Mouse (Mus musculus): Measurements from ENCODE around the gene Mettl7a1. TPM values are rescaled to one million over a fixed set of nuclear protein-coding genes. Genes with fewer than 3 reads are reported as not detected.
"Not testable (repeated sequence)": the region's sequence is repeated elsewhere in the genome, so short reads cannot be mapped to it uniquely, and the experiment has no call there.

The Mettl7a1 gene
- polyA plus RNA-seq, 1 experiment from 2014 or later: 3.8 TPM

DNA sequence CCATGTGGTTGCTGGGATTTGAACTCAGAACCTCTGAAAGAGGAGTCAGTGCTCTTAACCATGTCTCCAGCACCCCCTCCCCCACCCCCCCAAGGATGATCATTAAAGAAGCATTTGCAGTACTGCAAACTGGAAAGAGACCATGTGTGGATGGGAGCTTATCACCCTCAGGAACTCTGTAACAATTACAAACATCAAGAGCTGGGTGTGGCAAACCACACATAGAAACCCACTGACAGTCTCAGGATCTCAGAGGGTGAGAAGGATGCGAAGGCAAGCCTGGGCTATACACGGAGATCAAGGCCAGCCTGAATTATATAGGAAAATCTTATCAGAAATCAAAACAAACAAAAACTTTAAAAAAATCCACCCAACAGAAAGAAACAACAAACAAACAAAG, 2.3 kb downstream of the Mettl7a1 start:
- Histone ChIP-seq H3K27ac (replicated peaks) (no peak overlapping the region), H3K4me1 (peaks cover 18% of the 10 kb centered on the region), H3K4me2 (no peak overlapping the region), H3K27me3 (replicated peaks) (no peaks in the 10 kb centered on the region), H3K9ac (replicated peaks) (no peak overlapping the region), H3K36me3 (no peaks in the 10 kb centered on the region), H3K4me3 (replicated peaks) (no peak overlapping the region), H3K9me3 (replicated peaks) (no peaks in the 10 kb centered on the region)
- no peak for ATAC-seq (ENCODE audit: low FRiP score)
- WGBS: 90% methylated on average over 2 of the region's 2 CpGs

DNA sequence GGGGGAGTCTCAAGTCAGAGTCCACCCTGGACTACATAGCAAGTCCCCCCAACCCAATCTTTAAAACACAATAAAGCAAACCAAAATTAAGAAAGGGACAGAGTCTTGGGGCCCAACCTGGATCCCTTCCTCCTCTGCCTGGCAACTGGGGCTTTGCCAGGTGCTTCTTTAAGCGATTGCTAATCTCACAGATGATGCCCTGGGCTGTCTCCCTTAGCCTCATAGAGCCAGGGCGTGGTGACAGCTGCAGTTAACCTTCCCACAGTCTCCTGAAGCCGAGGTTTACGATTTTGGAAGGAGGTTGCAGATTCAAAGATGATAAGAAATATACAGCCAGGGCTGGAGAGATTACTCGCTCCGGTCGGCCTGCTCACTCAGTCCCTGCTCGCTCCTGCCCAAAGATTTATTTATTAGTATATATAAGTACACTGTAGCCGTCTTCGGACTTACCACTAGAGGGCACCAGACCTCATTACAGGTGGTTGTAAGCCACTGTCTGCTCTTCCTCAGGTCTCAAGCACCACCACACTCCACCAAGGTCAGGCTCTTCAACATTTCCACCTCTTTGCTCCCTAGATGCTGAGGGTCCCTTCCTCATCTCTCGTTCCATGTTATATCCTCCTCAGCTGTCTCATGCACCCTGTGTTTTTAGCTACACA, 3.6 kb downstream of the Mettl7a1 start:
- H3K4me3 ChIP-seq (replicated peaks); ATAC-seq (ENCODE audit: low FRiP score); H3K9me3 ChIP-seq (replicated peaks); H3K27me3 ChIP-seq (replicated peaks); H3K4me2 ChIP-seq; H3K36me3 ChIP-seq; H3K27ac ChIP-seq (replicated peaks); H3K9ac ChIP-seq (replicated peaks): not testable (repeated sequence)
- WGBS: 38% methylated on average over 11 of the region's 11 CpGs
- H3K4me1 ChIP-seq: peaks cover 18% of the 10 kb centered on the region

- Histone ChIP-seq H3K4me1 (0 out of 2 replicates have a peak, but pooled peaks cover 4% of the 10 kb centered on the region), H3K36me3 (no peaks in the 10 kb centered on the region; the same call in 1 of the 2 replicates)
- 93% methylated on average over 2 of the region's 2 CpGs for WGBS
Measured at GRCm38 (mm10) chr15:100312346-100312745, 8.4 kb downstream of the Mettl7a1 start.

DNA sequence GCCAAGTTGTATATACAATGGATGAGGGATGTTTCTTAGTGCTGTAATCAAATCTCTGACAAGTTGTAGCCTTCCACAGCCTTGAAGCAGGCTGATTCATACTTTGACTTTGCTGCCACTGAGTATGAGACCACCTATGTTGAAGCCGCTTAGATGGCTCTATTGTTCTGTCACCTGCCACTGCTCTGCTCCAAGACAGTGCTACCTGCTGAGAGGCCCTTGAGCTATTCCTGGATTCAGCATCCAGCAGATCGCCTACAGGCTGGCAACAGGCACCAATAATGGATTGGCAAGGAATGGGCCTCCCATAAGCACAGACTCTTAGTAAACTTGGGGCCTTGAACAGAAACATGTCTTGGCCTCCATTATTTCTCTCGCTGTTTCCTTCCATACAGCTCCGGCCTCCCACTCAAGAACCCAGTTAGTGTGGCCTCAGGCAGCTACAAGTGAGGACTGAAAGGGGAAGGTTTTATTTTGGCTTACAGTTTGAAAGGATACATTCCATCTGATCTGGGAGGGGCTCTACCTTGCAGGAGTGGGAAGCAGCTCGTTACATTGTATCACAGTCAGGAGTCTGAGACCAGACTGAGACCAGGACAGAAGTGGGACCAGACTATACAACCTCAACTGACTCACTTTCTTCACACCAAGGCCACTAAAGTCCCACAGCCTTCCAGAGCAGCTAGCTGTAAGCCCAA, 10.7 kb downstream of the Mettl7a1 start:
- Histone ChIP-seq H3K36me3 (no peaks in the 10 kb centered on the region; the same call in 1 of the 2 replicates), H3K9ac (replicated peaks) (no peak overlapping the region), H3K4me2 (no peak overlapping the region), H3K9me3 (replicated peaks) (no peaks in the 10 kb centered on the region), H3K27me3 (replicated peaks) (no peaks in the 10 kb centered on the region), H3K4me3 (replicated peaks) (no peak overlapping the region), H3K27ac (replicated peaks) (no peak overlapping the region), H3K4me1 (0 out of 2 replicates have a peak, but pooled peaks cover 4% of the 10 kb centered on the region)
- no peak for ATAC-seq (ENCODE audit: low FRiP score)
- 93% methylated on average over 5 of the region's 5 CpGs for WGBS

More at GRCm38 (mm10) chr15:100312346-100312745, 8.4 kb downstream of the Mettl7a1 start:
- no peak overlapping the region for H3K27ac ChIP-seq (replicated peaks)
- no peak overlapping the region for H3K4me2 ChIP-seq
- H3K9me3 ChIP-seq (replicated peaks): no peaks in the 10 kb centered on the region
- no peak overlapping the region for H3K9ac ChIP-seq (replicated peaks)
- no peaks in the 10 kb centered on the region for H3K27me3 ChIP-seq (replicated peaks)
- H3K4me3 ChIP-seq (replicated peaks): no peak overlapping the region
- ATAC-seq (ENCODE audit: low FRiP score): no peak

- not testable (repeated sequence) for H3K4me1 ChIP-seq; H3K27ac ChIP-seq (replicated peaks); ATAC-seq (ENCODE audit: low FRiP score); H3K9me3 ChIP-seq (replicated peaks); H3K36me3 ChIP-seq; H3K27me3 ChIP-seq (replicated peaks); H3K4me3 ChIP-seq (replicated peaks); H3K9ac ChIP-seq (replicated peaks); H3K4me2 ChIP-seq
- 77% methylated on average over 4 of the region's 4 CpGs for WGBS
Measured at GRCm38 (mm10) chr15:100318014-100318671, 14.2 kb downstream of the Mettl7a1 start.

- Histone ChIP-seq H3K4me2 (no peak overlapping the region), H3K9ac (replicated peaks) (no peak overlapping the region), H3K9me3 (replicated peaks) (no peaks in the 10 kb centered on the region), H3K36me3 (no peaks in the 10 kb centered on the region), H3K27me3 (replicated peaks) (no peaks in the 10 kb centered on the region), H3K4me1 (no peaks in the 10 kb centered on the region), H3K4me3 (replicated peaks) (no peak overlapping the region), H3K27ac (replicated peaks) (no peak overlapping the region)
- 77% methylated on average over 1 of the region's 1 CpGs for WGBS
- no peak for ATAC-seq (ENCODE audit: low FRiP score)
Measured at GRCm38 (mm10) chr15:100319884-100320283, 15.9 kb downstream of the Mettl7a1 start.

DNA sequence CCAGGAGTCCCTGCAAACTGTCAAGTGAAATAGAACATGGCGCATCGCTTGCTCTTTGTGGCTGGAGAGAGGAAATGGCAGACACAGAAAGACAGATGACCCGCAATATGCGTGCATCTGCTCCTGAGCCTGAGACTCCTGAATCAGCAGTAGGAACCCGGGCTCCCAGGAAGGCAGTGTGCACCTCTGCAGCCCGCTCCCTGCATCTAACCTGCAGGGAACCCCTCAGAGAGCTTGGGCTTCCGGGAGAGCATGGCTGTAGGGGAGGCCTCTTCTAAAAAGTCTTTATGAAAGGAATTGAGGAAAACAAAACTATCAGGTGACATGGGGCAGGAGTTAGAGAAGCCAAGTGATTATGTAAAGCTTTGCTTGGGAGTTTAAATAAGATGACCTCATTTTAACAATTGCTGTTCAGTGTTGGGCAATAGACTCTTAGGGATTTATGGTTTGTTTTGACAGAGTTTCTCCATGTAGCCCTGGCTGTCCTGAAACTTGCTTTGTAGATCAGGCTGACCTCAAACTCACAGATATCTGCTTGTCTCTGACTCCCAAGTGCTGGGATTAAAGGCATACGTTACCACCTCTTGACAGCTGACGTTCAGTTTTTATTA, 16.5 kb downstream of the Mettl7a1 start:
- ATAC-seq (ENCODE audit: low FRiP score): no peak
- Histone ChIP-seq H3K4me2 (no peak overlapping the region), H3K9ac (replicated peaks) (no peak overlapping the region), H3K9me3 (replicated peaks) (no peaks in the 10 kb centered on the region), H3K4me1 (no peaks in the 10 kb centered on the region), H3K36me3 (no peaks in the 10 kb centered on the region), H3K27me3 (replicated peaks) (no peaks in the 10 kb centered on the region), H3K4me3 (replicated peaks) (no peak overlapping the region), H3K27ac (replicated peaks) (no peak overlapping the region)
- 76% methylated on average over 9 of the region's 9 CpGs for WGBS

- H3K9me3 ChIP-seq (replicated peaks): no peaks in the 10 kb centered on the region
- no peak for ATAC-seq (ENCODE audit: low FRiP score)
- WGBS: 44% methylated on average over 5 of the region's 5 CpGs
- 0 out of 2 replicates have a peak overlapping the region, but pooled peaks have one; percentile 7 for H3K9ac ChIP-seq (replicated peaks)
- no peaks in the 10 kb centered on the region for H3K36me3 ChIP-seq
- no peaks in the 10 kb centered on the region for H3K4me1 ChIP-seq
- H3K4me2 ChIP-seq: no peak overlapping the region
- H3K27ac ChIP-seq (replicated peaks): no peak overlapping the region
- no peak overlapping the region for H3K4me3 ChIP-seq (replicated peaks)
- no peaks in the 10 kb centered on the region for H3K27me3 ChIP-seq (replicated peaks)
Measured at GRCm38 (mm10) chr15:100321134-100321533, 17.2 kb downstream of the Mettl7a1 start.

DNA sequence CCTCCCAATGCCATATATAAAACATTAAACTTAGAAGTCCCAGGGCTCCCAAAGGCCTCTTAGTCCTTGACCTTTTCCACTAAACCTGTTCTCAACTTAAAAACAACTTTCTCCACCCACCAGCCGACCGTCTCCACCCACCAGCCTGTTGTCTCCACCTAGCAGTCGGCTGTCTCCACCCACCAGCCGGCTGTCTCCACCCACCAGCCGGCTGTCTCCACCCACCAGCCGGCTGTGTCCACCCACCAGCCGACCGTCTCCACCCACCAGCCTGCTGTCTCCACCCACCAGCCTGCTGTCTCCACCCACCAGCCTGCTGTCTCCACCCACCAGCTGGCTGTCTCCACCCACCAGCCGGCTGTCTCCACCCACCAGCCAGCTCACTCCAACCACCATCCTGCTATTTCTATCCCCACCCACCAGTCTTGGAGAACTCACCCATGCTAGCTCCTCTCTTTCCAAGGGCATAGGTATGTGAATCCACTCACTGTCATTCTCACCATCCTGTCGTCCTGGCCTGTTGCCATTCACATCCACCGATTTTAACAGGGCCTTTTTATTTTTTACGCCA, 20.2 kb downstream of the Mettl7a1 start:
- no peak overlapping the region for H3K27ac ChIP-seq (replicated peaks)
- no peak overlapping the region for H3K4me3 ChIP-seq (replicated peaks)
- WGBS: 70% methylated on average over 12 of the region's 12 CpGs
- H3K9me3 ChIP-seq (replicated peaks): no peaks in the 10 kb centered on the region
- peaks cover 2% of the 10 kb centered on the region for H3K4me1 ChIP-seq
- no peaks in the 10 kb centered on the region for H3K27me3 ChIP-seq (replicated peaks)
- no peak for ATAC-seq (ENCODE audit: low FRiP score)
- H3K9ac ChIP-seq (replicated peaks): no peak overlapping the region
- H3K4me2 ChIP-seq: no peak overlapping the region
- H3K36me3 ChIP-seq: no peaks in the 10 kb centered on the region

DNA sequence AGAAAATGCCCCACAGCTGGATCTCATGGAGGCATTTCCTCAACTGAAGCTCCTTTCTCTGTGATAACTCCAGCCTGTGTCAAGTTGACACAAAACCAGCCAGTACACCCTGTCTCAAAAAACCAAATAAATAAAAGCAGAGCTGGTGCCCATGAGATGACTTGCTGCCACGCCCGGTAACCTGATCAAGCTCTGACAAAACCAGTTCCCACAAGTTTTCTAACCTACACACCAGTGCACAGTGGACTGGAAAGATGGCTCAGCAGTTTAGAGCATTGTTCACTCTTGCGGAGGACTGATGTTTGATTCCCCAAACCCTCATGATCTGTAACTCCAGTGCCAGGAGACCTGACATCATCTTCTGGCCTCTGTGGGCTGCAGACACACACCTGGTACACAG, 21.3 kb downstream of the Mettl7a1 start:
- Histone ChIP-seq H3K36me3 (no peaks in the 10 kb centered on the region), H3K27me3 (replicated peaks) (no peaks in the 10 kb centered on the region), H3K4me1 (peaks cover 7% of the 10 kb centered on the region), H3K9ac (replicated peaks) (no peak overlapping the region), H3K9me3 (replicated peaks) (no peaks in the 10 kb centered on the region), H3K4me2 (no peak overlapping the region), H3K27ac (replicated peaks) (no peak overlapping the region), H3K4me3 (replicated peaks) (no peak overlapping the region)
- ATAC-seq (ENCODE audit: low FRiP score): no peak
- WGBS: 92% methylated on average over 3 of the region's 3 CpGs

DNA sequence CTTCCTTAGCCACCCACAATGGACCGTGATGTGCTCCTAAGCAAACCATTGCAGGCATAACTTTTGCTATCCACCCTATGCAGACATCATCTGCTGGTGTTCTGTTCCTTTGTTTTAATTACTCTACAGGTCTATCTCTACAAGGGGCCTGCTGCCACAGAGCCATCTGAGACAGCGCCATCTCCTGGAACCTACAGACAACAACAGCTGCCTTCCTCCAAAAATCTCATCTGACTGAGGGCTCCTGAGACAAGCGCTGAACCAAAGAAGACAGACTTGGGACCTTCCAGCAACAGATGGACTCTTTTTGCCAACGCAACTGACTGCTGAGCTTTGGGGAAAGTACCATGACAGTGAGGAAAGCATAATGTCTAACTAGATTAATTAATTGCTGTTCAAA, 24.1 kb downstream of the Mettl7a1 start:
- H3K4me2 ChIP-seq; ATAC-seq (ENCODE audit: low FRiP score); H3K27me3 ChIP-seq (replicated peaks); H3K36me3 ChIP-seq; H3K4me3 ChIP-seq (replicated peaks); H3K9ac ChIP-seq (replicated peaks); H3K9me3 ChIP-seq (replicated peaks); H3K27ac ChIP-seq (replicated peaks): not testable (repeated sequence)
- WGBS: 64% methylated on average over 4 of the region's 4 CpGs
- peaks cover 13% of the 10 kb centered on the region for H3K4me1 ChIP-seq

Measured in neural tube, embryonic 15.5 days (tissue).